Mouse (Mus musculus): ENCODE measurements around the gene Ing5.
"Not testable (repeated sequence)": the region's sequence is repeated elsewhere in the genome, so short reads cannot be mapped to it uniquely, and the experiment has no call there.

The Ing5 gene

GRCm38 (mm10) chr1:93803556-93804507, at the start of gene Ing5:
Ing5 (plus strand) TSS chr1:93803965.
- peak; percentile 92 for DNase-seq (ENCODE audit: low read depth, low spot score)

DNA sequence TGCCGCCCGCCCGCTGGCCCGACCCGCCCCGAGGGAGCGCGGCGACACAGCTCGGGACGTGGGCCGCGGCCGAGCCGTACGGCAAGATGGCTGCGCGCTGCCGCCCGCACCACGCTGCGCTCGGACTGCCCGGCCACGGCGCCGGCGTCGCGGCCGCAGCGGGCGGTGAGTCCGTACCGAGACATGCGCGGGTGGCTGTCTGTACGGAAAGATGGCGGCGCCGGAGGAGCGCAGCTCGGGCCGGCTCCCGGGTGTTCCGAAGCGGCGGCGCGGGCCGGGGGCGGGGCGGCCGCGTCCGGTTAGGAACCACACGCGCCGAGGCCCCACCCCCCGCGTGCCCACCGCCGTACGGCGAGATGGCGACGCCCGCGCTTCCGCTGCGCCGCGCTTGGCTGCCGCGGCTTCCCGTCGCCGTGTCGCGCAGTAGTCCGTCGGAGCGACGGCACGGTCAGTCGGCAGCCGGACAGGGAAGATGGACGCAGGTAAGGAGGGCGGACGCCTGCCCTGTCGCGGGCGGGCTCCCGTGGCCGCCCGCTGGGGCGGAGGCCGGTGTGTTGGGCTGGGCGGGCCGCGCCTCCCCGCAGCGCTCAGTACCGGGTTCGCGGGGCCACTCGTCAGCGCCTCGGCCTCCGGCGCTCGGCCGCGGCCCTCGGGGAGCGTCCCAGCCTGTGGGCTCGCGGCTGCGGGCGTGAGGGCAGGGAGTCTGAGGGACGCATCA, 49.0 kb upstream of the Ing5 start, which contains the start of gene Thap4:
Gene Thap4, minus strand, starts transcription at position 292 of the 718 bp plus-strand sequence.
- DNase-seq (ENCODE audit: low read depth, low spot score), result no peak

DNA sequence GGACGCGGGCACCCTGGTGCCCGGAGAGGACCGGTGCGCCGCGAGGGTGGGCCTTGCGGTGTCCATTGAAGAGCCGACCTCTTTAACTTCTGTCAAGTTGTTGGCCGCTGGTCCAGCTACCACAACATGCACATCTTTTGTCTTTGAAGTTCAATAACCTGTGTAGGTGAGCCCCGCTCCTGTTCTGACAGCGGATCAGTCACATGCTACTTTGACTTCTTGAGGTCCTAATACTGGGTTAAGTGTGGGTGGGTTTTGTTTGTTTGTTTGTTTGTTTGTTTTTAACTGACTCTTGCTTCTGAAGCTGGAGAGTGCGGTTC, 48.5 kb upstream of the Ing5 start:
- no peak for DNase-seq (ENCODE audit: low read depth, low spot score)

DNA sequence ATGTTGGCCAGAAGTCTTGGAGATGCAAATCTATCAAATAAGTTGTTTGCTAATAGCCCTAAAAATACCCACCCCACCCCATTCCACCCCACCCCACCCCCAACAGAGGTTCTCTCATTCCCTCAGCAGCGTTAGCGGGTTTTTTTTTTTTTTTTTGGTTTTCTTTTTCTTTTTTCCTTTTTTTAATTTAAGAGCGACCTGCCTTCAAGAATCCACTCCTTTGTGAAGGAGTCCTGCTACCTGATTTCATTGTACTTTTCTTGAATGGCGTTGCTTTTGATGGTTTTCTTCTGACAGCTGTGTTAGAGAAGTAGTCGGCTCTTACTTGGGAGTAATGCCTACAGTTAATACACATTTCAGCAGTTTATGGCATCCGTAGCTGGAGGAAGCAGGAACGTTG, 48.1 kb upstream of the Ing5 start:
- no peak for DNase-seq (ENCODE audit: low read depth, low spot score)

- DNase-seq (ENCODE audit: low read depth, low spot score), result no peak
Measured at GRCm38 (mm10) chr1:93756154-93756553, 47.6 kb upstream of the Ing5 start.

DNA sequence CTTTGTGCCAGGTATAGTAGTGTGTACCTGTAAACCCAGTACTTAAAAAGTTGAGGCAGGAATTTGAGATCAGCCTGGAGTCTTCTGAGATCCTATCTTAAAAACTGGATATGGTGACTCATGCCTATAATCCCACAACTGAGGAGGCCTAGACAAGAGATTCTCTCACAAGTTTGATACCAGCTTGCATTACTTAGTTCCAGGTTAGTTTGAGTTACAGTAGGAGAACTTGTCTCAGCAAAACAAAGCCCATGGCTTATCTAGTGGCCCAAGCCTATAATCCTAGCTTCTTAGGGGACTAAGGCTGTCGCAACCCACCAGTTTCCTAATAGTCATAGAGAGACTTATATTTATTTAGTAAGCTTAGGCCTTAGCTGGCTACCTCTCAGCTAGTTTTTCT, 43.7 kb upstream of the Ing5 start:
- no peak for DNase-seq (ENCODE audit: low read depth, low spot score)

- not testable (repeated sequence) for DNase-seq (ENCODE audit: low read depth, low spot score)
Measured at GRCm38 (mm10) chr1:93763531-93763930, 40.2 kb upstream of the Ing5 start.

DNA sequence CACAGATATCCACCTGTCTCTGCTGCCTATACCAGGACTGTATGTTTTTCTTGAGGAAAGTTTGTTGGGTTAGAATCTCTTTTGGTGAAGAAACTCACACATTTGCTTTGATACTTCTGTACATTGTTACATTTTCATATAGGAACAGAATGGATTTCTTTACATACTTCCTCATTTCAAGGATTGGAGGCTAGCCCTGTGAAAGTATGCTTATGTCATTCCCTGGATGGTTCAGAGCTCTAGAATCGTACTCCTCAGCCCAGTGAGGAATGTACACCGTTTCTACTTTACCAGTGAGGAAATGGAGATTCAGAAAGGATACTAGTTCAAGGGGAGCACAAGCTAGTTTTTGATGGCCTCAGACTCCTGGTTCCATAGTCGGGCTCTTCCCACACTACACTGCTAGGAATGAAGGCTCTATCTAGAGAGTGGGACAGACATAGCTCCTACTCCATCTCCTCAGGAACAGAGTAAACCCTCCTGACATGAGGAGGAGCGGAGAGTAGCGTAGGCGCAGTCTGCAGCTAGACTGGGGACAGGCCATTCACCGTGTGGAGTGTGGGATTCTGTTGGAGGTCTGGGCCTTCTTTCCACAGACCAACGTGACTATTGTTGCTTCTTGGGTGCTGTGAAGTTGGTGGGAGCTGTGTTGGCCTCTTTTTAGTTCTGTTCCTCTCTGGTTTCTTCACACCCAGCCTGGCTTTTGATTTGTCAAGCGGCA, 38.7 kb upstream of the Ing5 start:
- no peak for DNase-seq (ENCODE audit: low read depth, low spot score)

DNA sequence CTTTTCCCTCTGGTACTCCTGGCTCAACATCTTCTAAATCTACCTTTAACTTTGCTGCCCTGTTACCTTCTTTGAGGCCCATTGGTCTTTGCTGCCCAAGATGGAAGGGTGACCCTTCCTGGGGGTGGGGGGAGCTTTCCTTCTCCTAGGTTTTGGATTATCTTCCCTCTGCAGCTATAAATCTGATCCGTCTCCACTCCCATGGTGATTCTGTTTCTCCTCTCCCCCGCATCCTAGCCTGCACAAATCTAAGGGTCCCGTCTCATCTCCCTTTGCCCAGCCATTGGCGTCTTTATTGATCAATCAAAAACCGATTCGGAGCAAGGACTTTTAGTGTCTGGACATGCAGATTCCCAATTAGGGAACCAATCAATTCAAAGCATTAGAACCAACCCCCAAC, 36.2 kb upstream of the Ing5 start:
- no peak for DNase-seq (ENCODE audit: low read depth, low spot score)

DNA sequence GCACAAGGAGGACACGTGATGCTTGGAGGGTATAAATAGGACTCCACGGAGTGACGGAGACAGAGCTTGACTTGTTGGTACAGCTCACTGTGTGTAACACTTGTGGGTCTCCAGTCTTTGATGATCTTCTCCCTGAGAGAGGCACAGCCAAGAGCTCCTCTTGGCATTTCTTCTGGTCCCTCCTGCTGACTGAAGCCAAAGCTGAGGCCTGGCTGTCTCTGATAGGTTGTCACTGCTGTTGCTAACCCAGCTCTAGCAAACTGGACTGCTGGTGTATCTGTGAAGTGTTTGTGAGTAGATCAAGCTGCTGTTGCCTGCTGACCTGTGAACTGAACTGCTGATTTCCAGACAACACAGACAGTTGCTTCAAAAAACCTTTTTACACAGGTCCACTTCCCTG, 33.9 kb upstream of the Ing5 start:
- DNase-seq (ENCODE audit: low read depth, low spot score), result no peak

GRCm38 (mm10) chr1:93776686-93777085, 27.1 kb upstream of the Ing5 start:
- DNase-seq (ENCODE audit: low read depth, low spot score), result no peak

- DNase-seq (ENCODE audit: low read depth, low spot score), result no peak
Measured at GRCm38 (mm10) chr1:93786912-93787311, 16.9 kb upstream of the Ing5 start.

DNA sequence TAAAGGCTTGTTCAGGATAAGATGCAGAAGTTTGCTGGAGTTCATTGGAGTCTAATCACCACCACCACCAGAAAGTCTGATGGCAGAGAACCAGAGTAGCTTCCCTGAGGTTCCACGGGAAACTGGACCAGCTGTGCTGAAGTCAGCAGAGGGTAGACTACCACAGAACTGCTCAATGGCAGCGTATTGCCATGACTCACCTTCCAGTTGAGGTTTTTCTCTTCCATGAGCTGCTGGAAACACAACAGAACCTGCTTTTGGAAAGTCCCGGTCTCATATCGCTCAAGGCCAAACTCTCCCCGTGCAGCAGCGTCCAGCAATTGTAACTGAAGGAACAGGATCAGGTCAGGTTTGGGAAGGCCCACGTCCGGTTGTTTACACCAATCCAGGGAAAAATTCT, 9.2 kb upstream of the Ing5 start:
- DNase-seq (ENCODE audit: low read depth, low spot score), result no peak

- no peak for DNase-seq (ENCODE audit: low read depth, low spot score)
Measured at GRCm38 (mm10) chr1:93795886-93796285, 7.9 kb upstream of the Ing5 start.

GRCm38 (mm10) chr1:93800670-93801503, 2.9 kb upstream of the Ing5 start:
- DNase-seq (ENCODE audit: low read depth, low spot score), result no peak

- peak; percentile 82 for DNase-seq (ENCODE audit: low read depth, low spot score)
Measured at GRCm38 (mm10) chr1:93801741-93802238, 2.0 kb upstream of the Ing5 start, which contains the start of gene Dtymk. Dtymk (minus strand) TSS chr1:93801934.

GRCm38 (mm10) chr1:93802771-93803170, 994 bp upstream of the Ing5 start:
- DNase-seq (ENCODE audit: low read depth, low spot score), result no peak

DNA sequence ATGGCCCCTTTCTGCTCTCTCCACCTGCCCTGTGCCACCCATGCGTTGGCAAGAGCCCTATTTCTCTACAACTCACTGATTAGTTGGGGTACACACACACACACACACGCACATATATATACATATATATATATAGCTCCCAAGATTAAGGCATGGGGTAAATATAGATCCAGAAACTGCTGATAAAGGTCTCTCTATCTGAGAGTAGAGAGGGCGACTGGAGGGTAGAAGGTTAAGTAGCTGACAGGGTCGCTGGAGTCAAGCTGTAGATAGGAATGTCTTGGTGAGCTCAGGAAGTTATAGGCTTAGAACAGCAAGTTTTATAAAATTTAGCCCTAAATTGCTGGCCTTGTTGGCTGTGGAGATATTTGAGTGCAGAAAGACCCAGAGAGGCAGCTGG, 1.1 kb downstream of the Ing5 start:
- no peak for DNase-seq (ENCODE audit: low read depth, low spot score)

DNA sequence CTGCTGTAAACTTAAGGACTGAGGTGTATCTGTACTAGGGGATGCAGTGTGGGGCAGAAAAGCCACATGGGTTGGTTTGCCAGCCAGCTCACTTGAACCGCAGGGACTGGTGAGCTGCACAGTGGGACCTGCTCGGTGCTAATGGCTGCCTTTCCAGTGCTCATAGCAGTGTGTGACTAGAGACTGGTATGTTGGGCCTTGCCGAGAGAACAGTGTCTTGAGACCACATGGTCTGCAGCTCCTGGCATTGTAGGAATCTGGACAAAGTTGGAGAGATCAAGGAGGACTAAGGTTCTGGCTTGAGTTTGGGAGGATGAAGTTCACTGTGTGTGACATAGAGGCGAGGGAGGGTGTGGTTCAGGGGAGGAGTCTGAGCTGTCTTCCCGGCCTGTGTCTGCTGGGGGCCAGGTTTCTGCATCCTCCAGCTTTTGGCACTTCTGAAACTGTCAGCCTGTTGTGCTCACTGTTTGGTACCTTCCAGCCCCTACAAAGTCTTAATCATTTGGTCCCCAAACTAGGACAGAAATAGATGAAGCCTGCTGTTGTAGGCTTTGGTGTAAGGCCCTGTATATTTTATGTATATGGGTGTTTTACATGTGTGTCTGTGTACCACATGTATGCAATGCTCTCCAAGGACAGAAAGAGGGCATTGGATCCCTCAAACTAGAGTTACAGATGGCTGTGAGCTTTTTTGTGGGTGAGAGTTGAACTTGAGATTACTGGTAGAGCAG, 1.6 kb downstream of the Ing5 start:
- DNase-seq (ENCODE audit: low read depth, low spot score), result no peak

DNA sequence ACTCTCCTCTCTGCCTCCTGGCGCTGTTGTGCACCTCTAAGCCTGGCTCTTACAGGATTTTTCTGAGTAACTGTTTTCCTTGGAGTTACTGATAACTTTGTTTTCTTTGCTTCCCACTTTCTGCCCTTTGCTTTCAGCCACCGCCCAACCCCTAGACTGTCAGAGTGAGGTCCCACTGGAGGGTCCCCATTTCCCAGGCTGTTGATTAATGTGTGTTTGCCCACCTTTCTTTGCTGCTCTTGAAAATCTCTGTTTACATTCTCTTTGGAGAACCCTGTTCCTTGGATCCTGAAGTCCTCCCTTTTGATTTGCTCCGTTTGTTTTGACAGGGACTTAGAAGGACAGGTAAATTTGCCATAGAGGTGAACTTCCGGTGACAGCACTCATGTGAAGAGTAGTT, 5.1 kb downstream of the Ing5 start:
- no peak for DNase-seq (ENCODE audit: low read depth, low spot score)

Data from WW6 (cell line).